Mouse (Mus musculus): ENCODE data around the gene Sphk2. TPM values are rescaled to one million over a fixed set of nuclear protein-coding genes. Genes with fewer than 3 reads are reported as not detected.

Sphk2 gene
- polyA plus RNA-seq, 1 experiment from 2014 or later: 14.9 TPM

GRCm38 (mm10) chr7:45748110-45748509, 30.3 kb upstream of the Sphk2 start:
- Histone ChIP-seq H3K27me3 (ENCODE audit: control insufficient read depth, insufficient read depth, low read length) (no peaks in the 10 kb centered on the region), H3K9me3 (ENCODE audit: control insufficient read depth, low read length) (0 out of 2 replicates have a peak, but pooled peaks cover 4% of the 10 kb centered on the region), H3K36me3 (ENCODE audit: control insufficient read depth, insufficient read depth, low read length) (no peaks in the 10 kb centered on the region), H3K4me2 (no peak overlapping the region), H3K9ac (ENCODE audit: low read length) (no peak overlapping the region), H3K4me3 (ENCODE audit: low read depth, low read length) (no peak overlapping the region), H3K4me1 (ENCODE audit: control insufficient read depth, insufficient read depth, low read length) (no peaks in the 10 kb centered on the region), H3K27ac (ENCODE audit: low read depth, low read length) (no peak overlapping the region)
- DNase-seq (ENCODE audit: low spot score, missing footprints): no peak
- WGBS: 81% methylated on average over 7 of the region's 7 CpGs
- ATAC-seq (ENCODE audit: low FRiP score): no peak

GRCm38 (mm10) chr7:45747450-45747849, 29.6 kb upstream of the Sphk2 start:
- H3K4me2 ChIP-seq: no peak overlapping the region
- no peak overlapping the region for H3K27ac ChIP-seq (ENCODE audit: low read depth, low read length)
- 88% methylated on average over 5 of the region's 5 CpGs for WGBS
- ATAC-seq (ENCODE audit: low FRiP score) (no peak), DNase-seq (ENCODE audit: low spot score, missing footprints) (no peak)
- H3K4me3 ChIP-seq (ENCODE audit: low read depth, low read length): no peak overlapping the region
- H3K36me3 ChIP-seq (ENCODE audit: control insufficient read depth, insufficient read depth, low read length): no peaks in the 10 kb centered on the region
- 0 out of 2 replicates have a peak, but pooled peaks cover 4% of the 10 kb centered on the region for H3K9me3 ChIP-seq (ENCODE audit: control insufficient read depth, low read length)
- H3K4me1 ChIP-seq (ENCODE audit: control insufficient read depth, insufficient read depth, low read length): no peaks in the 10 kb centered on the region
- no peak overlapping the region for H3K9ac ChIP-seq (ENCODE audit: low read length)
- no peaks in the 10 kb centered on the region for H3K27me3 ChIP-seq (ENCODE audit: control insufficient read depth, insufficient read depth, low read length)

GRCm38 (mm10) chr7:45746518-45746917, 28.7 kb upstream of the Sphk2 start:
- Histone ChIP-seq H3K4me2 (no peak overlapping the region), H3K9ac (ENCODE audit: low read length) (no peak overlapping the region), H3K9me3 (ENCODE audit: control insufficient read depth, low read length) (0 out of 2 replicates have a peak, but pooled peaks cover 4% of the 10 kb centered on the region), H3K36me3 (ENCODE audit: control insufficient read depth, insufficient read depth, low read length) (no peaks in the 10 kb centered on the region), H3K27ac (ENCODE audit: low read depth, low read length) (no peak overlapping the region), H3K27me3 (ENCODE audit: control insufficient read depth, insufficient read depth, low read length) (no peaks in the 10 kb centered on the region), H3K4me3 (ENCODE audit: low read depth, low read length) (no peak overlapping the region), H3K4me1 (ENCODE audit: control insufficient read depth, insufficient read depth, low read length) (no peaks in the 10 kb centered on the region)
- 65% methylated on average over 6 of the region's 6 CpGs for WGBS
- DNase-seq (ENCODE audit: low spot score, missing footprints) (no peak), ATAC-seq (ENCODE audit: low FRiP score) (no peak)

- H3K36me3 ChIP-seq (ENCODE audit: control insufficient read depth, insufficient read depth, low read length): no peaks in the 10 kb centered on the region
- H3K4me1 ChIP-seq (ENCODE audit: control insufficient read depth, insufficient read depth, low read length): no peaks in the 10 kb centered on the region
- WGBS: 53% methylated on average over 2 of the region's 2 CpGs
- no peak overlapping the region for H3K4me3 ChIP-seq (ENCODE audit: low read depth, low read length)
- ATAC-seq (ENCODE audit: low FRiP score) (no peak), DNase-seq (ENCODE audit: low spot score, missing footprints) (peak; percentile 91)
- H3K27ac ChIP-seq (ENCODE audit: low read depth, low read length): no peak overlapping the region
- H3K9ac ChIP-seq (ENCODE audit: low read length): no peak overlapping the region
- H3K27me3 ChIP-seq (ENCODE audit: control insufficient read depth, insufficient read depth, low read length): no peaks in the 10 kb centered on the region
- no peak overlapping the region for H3K4me2 ChIP-seq
- H3K9me3 ChIP-seq (ENCODE audit: control insufficient read depth, low read length): 0 out of 2 replicates have a peak, but pooled peaks cover 4% of the 10 kb centered on the region
These were observed 26.6 kb upstream of the Sphk2 start for GRCm38 (mm10) chr7:45744387-45744786.

- H3K36me3 ChIP-seq (ENCODE audit: control insufficient read depth, insufficient read depth, low read length): no peaks in the 10 kb centered on the region
- no peaks in the 10 kb centered on the region for H3K4me1 ChIP-seq (ENCODE audit: control insufficient read depth, insufficient read depth, low read length)
- WGBS: 38% methylated on average over 19 of the region's 19 CpGs
- H3K9me3 ChIP-seq (ENCODE audit: control insufficient read depth, low read length): 0 out of 2 replicates have a peak, but pooled peaks cover 4% of the 10 kb centered on the region
- no peak overlapping the region for H3K27ac ChIP-seq (ENCODE audit: low read depth, low read length)
- no peaks in the 10 kb centered on the region for H3K27me3 ChIP-seq (ENCODE audit: control insufficient read depth, insufficient read depth, low read length)
- DNase-seq (ENCODE audit: low spot score, missing footprints) (peak; percentile 78), ATAC-seq (ENCODE audit: low FRiP score) (no peak)
- H3K4me3 ChIP-seq (ENCODE audit: low read depth, low read length): no peak overlapping the region
- no peak overlapping the region for H3K9ac ChIP-seq (ENCODE audit: low read length)
- H3K4me2 ChIP-seq: 0 out of 2 replicates have a peak overlapping the region, but pooled peaks have one; percentile 7
These were observed 24.5 kb upstream of the Sphk2 start for GRCm38 (mm10) chr7:45742338-45742737.

GRCm38 (mm10) chr7:45741777-45742176, 24.0 kb upstream of the Sphk2 start:
- H3K4me2 ChIP-seq: no peak overlapping the region
- H3K4me3 ChIP-seq (ENCODE audit: low read depth, low read length): no peak overlapping the region
- ATAC-seq (ENCODE audit: low FRiP score): no peak

GRCm38 (mm10) chr7:45741308-45741707, 23.5 kb upstream of the Sphk2 start:
- ATAC-seq (ENCODE audit: low FRiP score): no peak
- DNase-seq (ENCODE audit: low spot score, missing footprints): peak; percentile 62
- WGBS: 87% methylated on average over 12 of the region's 12 CpGs

More at GRCm38 (mm10) chr7:45741777-45742176, 24.0 kb upstream of the Sphk2 start:
- DNase-seq (ENCODE audit: low spot score, missing footprints): peak; percentile 79
- 34% methylated on average over 11 of the region's 11 CpGs for WGBS
- Histone ChIP-seq H3K36me3 (ENCODE audit: control insufficient read depth, insufficient read depth, low read length) (no peaks in the 10 kb centered on the region), H3K9ac (ENCODE audit: low read length) (no peak overlapping the region), H3K9me3 (ENCODE audit: control insufficient read depth, low read length) (0 out of 2 replicates have a peak, but pooled peaks cover 3% of the 10 kb centered on the region), H3K4me1 (ENCODE audit: control insufficient read depth, insufficient read depth, low read length) (no peaks in the 10 kb centered on the region), H3K27ac (ENCODE audit: low read depth, low read length) (no peak overlapping the region), H3K27me3 (ENCODE audit: control insufficient read depth, insufficient read depth, low read length) (no peaks in the 10 kb centered on the region)

GRCm38 (mm10) chr7:45739820-45740219, 22.0 kb upstream of the Sphk2 start:
- no peaks in the 10 kb centered on the region for H3K9me3 ChIP-seq (ENCODE audit: control insufficient read depth, low read length)
- H3K9ac ChIP-seq (ENCODE audit: low read length): no peak overlapping the region
- H3K4me1 ChIP-seq (ENCODE audit: control insufficient read depth, insufficient read depth, low read length): no peaks in the 10 kb centered on the region
- no peak overlapping the region for H3K4me2 ChIP-seq
- no peak overlapping the region for H3K27ac ChIP-seq (ENCODE audit: low read depth, low read length)
- ATAC-seq (ENCODE audit: low FRiP score): no peak
- no peak overlapping the region for H3K4me3 ChIP-seq (ENCODE audit: low read depth, low read length)
- no peak for DNase-seq (ENCODE audit: low spot score, missing footprints)
- H3K36me3 ChIP-seq (ENCODE audit: control insufficient read depth, insufficient read depth, low read length): no peaks in the 10 kb centered on the region
- WGBS: 68% methylated on average over 10 of the region's 10 CpGs
- no peaks in the 10 kb centered on the region for H3K27me3 ChIP-seq (ENCODE audit: control insufficient read depth, insufficient read depth, low read length)

More at GRCm38 (mm10) chr7:45741308-45741707, 23.5 kb upstream of the Sphk2 start:
- Histone ChIP-seq H3K4me3 (ENCODE audit: low read depth, low read length) (no peak overlapping the region), H3K9ac (ENCODE audit: low read length) (no peak overlapping the region), H3K27me3 (ENCODE audit: control insufficient read depth, insufficient read depth, low read length) (no peaks in the 10 kb centered on the region), H3K27ac (ENCODE audit: low read depth, low read length) (no peak overlapping the region), H3K36me3 (ENCODE audit: control insufficient read depth, insufficient read depth, low read length) (no peaks in the 10 kb centered on the region), H3K4me1 (ENCODE audit: control insufficient read depth, insufficient read depth, low read length) (no peaks in the 10 kb centered on the region), H3K9me3 (ENCODE audit: control insufficient read depth, low read length) (no peaks in the 10 kb centered on the region), H3K4me2 (no peak overlapping the region)

GRCm38 (mm10) chr7:45739162-45739763, 21.5 kb upstream of the Sphk2 start:
- 7% methylated on average over 9 of the region's 9 CpGs for WGBS

More at GRCm38 (mm10) chr7:45739162-45739763, 21.5 kb upstream of the Sphk2 start:
- ATAC-seq (ENCODE audit: low FRiP score): peak; percentile 86
- Histone ChIP-seq H3K9ac (ENCODE audit: low read length) (no peak overlapping the region), H3K4me2 (no peak overlapping the region), H3K27me3 (ENCODE audit: control insufficient read depth, insufficient read depth, low read length) (no peaks in the 10 kb centered on the region), H3K4me3 (ENCODE audit: low read depth, low read length) (no peak overlapping the region), H3K4me1 (ENCODE audit: control insufficient read depth, insufficient read depth, low read length) (no peaks in the 10 kb centered on the region), H3K36me3 (ENCODE audit: control insufficient read depth, insufficient read depth, low read length) (no peaks in the 10 kb centered on the region), H3K9me3 (ENCODE audit: control insufficient read depth, low read length) (no peaks in the 10 kb centered on the region), H3K27ac (ENCODE audit: low read depth, low read length) (no peak overlapping the region)
- peak; percentile 94 for DNase-seq (ENCODE audit: low spot score, missing footprints)
